Mouse (Mus musculus): ENCODE measurements around the gene Taf15.

Taf15 gene

DNA sequence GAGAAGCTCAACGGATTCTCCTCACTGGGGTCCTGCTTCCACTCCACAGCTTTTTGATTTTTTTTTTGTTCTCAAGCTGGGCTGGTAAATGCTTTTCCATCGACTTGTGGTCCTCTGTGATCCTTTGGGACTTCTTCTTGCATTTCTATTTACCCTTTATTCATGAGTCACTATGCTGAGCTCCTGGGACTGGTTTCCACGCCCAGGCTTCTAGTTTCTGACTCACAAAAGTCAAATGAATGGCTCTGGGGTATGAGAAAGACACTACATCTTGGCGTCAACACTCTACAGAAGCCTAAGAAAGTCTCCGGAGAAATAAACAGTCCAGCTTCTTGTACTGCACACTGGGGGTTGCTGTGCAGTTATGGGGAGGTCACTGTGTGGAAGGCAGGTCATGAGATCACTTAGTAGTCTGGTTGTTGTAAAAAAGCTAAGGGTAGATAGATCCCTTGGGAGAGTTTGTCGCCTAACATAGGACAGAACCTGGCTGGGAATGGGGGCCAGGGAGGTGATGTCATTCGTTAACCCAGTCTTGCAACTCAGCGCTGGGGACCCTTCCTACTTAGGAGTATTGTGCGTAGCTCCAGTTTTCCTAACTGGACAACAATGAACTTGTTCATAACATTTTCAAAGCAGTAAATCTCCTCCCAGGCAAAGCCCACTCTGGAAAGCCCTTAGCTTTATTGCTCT, 14.8 kb upstream of the Taf15 start:
- DNase-seq, result no peak

DNA sequence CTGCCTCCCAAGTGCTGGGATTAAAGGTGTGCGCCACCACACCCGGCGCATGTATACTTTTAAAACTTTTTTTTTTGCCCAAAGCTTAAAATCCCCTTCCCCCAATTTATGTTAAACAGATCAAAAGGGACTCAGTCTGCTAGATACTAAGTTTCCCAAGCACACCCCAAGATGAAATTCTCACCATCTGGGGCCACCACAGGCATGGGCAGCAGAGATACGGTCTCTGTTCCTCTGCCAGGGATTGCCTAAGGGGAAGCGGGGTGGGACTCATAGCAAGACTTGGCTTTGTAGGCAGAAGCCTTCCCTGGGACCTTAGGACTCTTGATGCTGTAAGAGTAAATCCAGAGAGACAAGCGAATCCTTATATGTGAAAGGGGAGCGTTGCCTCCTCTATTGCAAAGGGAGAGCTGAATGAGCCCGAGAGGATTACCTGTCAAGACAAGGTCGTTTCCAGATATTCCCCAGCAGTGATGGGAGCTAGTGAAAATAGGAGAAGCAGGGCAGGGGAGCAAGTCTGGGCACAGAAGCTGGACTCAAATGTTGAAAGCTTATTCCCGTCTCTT, 11.3 kb upstream of the Taf15 start:
- peak; percentile 42 to 61 for DNase-seq

DNA sequence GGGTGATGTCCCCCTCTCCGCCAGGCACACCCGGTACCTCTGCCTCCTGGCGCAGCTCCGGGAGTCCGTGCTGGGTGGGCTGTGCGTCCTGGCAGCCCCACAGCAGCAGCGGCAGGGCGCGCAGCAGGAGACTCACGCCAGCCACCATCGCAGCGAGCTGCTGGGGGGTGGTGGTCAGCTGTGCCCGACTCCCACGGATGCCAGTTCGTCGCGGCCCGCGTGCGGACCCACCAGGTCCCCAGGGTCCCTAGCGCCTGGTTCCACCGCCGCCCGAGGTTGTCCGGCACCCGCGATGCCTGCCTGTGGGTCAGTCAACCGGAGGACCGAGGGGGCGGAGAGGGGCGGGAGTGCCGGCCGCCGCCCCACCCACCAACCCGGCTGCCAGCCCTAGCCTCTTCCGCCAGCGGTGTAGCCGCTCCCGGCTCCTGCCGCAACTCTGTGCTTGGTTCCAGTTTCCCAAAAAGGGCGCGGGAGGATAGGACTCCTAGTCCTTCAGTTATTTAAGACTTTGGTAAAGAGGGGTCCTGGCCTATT, 10.1 kb upstream of the Taf15 start, which contains the start of gene Mmp28:
TSS of gene Mmp28 (minus strand) at position 361 of the 534 bp plus-strand sequence.
- peak; percentile 67 to 69 for DNase-seq

DNA sequence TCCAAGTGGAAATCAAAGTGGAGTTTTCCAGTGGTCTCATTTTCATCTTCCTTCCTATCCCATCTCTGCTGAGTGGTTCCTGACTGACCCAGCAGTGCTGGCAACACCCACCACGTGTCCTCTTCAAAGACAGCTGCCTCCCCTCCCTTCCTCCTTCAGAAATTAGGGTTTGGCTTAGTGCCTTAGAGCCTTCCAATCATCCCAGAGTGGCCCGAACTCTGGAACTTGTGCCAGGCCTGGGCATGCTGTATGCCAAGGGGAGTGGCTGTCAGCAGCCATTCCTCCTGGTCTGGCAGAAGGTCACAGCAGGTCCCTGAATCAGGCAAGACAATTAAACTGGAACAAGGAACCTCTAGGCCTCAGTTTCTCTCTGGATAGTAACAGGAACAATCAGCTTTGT, 6.9 kb upstream of the Taf15 start:
- DNase-seq, result peak; percentile 95 to 97

DNA sequence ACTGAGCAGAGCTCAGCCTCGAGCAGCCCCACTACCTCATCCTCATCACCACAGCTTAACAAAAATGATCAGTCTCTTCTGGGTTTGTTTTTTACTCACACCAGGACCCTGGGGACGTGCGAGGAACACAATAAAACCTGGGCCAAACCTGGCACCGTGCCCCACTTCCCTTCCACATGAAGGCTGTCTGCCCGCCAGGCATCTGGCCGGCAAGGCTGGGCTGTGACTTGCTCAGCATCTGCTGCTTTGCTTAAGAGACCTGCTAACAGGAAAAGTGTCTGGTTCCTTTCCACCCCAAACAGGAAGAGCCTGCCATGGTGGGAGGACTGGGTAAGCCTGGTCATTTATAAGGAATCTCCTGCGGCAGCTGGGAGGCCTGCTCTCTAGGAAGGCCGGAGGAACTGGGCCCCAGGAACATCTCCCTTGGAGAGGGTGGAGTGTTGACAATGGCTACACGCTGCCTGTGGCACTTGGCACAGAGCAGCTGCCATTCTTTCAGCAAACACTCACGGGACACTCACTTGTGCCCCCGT, 5.7 kb upstream of the Taf15 start:
- DNase-seq, result peak; percentile 78 to 88

DNA sequence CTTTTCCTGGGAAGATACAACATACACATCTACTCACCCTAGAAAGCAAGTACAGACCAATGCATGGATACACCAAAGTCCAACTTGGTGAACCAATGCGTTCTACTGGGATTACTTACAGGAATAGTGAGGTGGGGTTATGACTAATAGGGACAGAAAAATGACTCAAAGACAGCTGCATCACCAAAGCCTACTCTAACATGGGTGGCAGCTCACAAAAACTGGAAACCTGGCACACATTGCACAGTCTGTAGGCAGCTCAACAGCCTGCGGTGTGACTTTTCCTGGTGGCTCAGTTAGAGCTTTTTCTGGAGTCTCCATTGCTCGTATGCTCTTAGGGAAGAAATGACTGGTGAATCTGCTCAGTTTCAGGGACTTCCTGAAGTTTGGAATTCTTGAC, 4.1 kb upstream of the Taf15 start:
- DNase-seq, result no peak

DNA sequence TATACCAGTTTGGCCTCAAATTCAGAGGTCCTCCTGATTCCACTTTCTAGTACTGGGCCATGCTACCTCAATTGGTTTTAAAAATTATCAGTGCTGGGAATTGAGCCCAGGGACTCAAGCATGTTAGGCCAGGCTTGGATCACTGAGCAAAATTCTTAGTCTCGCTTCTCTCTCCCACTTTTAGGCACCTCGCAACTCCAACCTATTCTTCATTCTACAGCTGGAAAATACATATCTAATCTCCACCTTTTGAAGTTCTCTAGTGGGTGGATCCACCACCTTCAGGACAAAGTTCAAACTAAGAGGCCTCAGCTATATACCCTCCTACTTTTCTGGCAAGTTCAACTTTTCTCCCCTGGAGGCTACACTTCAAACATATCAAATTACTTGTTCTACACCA, 1.1 kb upstream of the Taf15 start:
- DNase-seq, result no peak

DNA sequence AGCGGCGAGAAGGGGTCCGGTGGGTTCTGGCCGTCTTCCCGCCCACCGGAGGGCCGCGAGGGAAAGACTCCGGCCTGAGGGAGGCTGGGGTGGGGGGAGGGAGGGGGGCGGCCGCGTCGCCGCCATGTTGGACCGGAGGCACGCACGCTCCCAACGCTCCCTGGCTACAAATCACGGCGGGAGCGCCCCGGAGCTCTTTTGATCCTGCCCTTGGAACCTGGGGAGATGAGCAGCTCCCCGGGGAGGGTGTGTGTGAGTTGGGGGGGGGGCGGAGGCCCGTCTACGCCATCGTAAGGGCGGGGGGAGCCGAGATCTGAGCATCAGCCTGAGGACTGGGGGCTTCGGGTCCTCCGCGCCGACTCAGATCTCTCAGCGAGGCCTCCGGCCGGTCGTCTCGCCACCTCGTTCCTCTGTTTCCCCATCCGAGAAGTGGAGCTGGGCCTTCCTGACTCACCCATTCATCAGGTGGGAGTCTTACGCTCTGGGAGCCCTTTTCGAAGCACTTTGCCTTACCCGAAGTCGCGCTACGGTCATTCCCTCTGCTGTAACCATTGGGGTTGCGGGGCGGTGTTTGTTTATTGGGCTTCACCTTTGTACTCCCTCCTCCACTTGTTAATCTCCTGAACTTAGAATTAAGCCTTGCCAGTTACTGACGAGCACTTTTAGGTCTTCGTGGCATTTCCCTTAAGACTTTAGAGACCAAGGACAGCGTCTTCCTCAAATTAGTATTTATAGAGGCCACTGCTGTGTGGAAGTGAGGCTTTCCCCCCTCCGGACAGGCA, 540 bp downstream of the Taf15 start:
- DNase-seq, result no peak

DNA sequence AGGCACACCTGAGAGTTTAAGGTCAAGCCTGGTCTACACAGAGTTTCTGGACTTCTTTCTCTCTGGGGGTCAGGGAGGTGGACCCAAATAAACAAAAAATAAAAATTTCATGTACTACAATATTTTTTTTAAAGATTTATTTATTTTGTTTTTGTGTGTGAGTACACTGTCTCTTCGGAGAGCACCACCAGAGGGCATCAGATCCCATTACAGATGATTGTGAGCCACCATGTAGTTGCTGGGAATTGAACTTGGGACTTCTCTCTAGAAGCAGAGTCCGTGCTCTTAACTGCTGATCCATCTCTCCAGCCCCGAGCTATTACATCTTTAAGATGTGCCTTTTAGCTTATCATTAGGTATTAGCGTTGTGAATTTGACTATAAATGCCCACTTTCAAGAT, 18.6 kb downstream of the Taf15 start:
- no peak for DNase-seq

DNA sequence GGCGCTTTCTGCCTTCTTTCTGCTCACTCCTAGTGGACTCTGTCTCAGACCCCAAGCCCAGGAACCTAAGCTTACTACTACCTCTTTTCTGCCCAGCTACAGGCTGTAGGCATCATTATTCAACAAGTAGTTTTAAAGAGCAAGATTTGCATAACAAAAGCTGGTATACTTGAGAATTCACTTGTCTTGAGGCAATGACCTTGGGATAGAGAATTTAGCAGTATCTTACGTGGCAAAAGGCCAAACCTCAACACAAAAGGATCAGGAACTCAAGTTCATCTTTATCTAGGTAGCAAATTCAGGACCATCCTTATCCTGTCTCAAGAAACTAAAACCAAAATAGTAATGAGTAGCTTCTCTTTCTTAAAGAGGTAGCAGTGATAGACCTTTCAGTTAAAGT, 22.7 kb downstream of the Taf15 start:
- DNase-seq, result no peak

DNA sequence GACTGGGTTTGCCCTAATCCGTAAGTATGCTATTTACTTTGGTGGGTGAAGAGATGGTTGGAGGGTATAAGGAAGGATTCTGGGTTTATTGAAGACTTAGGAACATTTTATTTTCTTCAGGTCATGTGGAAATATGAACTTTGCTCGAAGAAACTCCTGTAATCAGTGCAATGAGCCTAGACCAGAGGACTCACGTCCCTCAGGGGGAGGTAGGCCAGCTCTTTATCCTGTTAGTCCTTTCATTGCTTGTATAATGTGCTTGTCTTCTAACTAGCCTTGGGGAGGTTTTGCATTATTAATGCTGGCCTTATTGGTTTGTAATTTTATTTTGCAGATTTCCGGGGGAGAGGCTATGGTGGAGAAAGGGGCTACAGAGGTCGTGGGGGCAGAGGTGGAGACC, 31.4 kb downstream of the Taf15 start:
- DNase-seq, result no peak

DNA sequence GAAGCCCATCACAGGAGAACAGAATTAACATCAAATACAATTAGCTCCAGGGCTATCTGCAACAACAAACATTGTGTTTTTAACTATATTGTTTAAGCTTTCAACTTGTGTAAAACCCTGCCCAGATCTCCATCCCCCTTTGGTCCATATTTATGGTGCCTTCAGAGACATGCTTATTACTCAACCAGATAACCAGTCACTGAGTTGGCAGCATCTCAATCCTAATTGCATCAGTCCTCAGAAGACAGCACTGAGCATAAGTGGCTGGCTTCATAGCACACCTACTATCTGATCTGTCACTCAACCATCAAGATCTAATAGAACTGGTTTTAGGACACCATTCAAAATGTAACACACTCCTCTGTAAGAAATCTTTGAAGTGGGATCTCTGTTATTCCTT, 36.6 kb downstream of the Taf15 start:
- no peak for DNase-seq

DNA sequence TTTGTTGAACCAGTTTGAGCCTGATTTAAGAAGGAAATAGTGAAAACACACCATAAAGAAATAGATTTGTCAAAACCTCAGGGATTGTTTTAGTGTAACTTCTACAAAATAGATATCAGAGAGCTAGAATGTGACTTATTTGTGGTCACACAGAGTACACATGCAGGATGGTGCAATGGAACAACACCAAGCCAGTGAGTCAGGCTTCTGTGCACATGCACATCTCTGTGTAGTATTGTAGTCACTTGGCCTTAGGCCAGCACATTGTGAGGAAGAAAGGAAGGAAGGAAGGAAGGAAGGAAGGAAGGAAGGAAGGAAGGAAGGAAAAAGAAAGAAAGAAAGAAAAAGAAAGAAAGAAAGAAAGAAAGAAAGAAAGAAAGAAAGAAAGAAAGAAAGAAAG, 44.3 kb downstream of the Taf15 start:
- DNase-seq, result no peak

DNA sequence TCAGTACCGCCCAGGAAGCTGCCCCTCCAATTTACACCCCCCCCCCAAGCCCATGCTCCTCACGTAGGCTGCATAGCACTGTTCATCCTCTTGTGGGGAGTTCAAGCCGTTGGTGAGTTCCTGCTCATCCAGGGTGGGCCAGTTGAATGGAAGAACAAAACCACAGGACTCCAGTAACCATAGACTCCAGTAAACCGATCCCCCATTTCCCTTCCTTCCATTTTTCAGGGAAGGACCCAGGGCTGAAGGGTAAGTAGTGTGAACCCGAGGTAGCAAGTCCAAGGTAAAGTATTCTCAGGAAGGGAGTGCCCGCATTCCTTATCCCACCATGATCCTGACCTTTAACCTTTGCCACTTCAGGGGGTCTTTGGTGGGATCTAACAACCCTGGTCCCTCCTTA, 45.5 kb downstream of the Taf15 start:
- no peak for DNase-seq

DNA sequence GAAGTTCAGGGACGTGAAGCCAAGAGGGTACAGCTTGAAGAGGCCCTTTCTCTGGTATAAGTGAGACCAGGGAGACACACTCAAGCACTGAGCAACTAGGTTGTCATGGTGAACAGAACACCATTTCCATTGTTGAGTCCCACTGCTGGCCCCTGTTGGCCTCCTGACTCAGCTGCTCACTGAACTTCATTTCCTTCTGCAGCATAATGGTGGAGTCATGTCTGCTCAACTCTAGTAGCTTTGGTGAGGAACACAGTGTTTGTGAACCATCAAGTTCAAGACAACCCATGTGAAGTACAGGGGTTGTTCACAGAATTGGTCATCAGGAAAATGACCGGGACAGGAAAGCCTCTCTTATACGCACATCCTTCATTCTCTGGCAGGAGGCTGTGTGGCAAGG, 49.2 kb downstream of the Taf15 start, which contains the start of gene Heatr9:
TSS of gene Heatr9 (minus strand) at position 101 of the 400 bp plus-strand sequence.
- no peak for DNase-seq

DNA sequence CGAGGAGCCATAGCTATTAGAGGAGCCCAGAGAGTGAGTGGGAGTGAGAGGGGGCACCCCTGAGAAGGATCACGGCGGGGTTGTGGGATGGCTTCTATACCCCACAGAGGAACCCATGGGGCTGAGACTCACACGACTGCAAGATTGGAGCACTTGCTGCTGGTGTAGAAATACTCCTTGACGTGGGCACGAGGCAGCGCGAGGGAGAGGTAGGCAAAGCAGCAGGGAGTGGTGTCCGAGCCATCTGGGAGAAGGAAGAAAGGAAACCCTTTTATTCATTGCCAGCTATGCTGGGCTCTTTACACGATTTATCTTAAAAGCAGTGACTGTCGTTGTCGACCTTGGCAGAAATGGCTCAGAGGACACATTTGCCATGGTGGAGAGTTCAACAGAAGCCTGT, 56.1 kb downstream of the Taf15 start:
- DNase-seq, result peak in 1 of 2 experiments; percentile 7

DNA sequence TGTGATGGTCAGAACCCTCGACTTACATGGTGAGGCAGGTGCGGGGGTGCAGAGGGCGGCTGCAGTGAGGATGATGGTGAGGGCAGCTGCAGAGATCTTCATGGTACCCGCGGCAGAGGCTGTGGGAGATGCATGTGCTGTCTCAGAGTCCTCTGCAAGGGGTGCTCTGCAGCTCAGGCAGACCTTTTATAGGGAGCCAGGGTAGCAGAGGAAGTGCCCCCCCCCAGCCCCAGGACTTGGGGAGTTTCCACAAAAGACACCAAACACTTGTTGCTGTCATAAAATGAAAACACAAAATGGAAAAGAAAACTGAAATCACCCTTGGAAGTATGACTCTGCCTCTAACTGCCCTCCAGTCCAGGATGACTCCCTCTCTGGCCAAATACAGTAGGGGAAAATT, 57.5 kb downstream of the Taf15 start, which contains the start of gene Ccl5:
TSS of gene Ccl5 (minus strand) at position 159 of the 400 bp plus-strand sequence.
- DNase-seq, result no peak

DNA sequence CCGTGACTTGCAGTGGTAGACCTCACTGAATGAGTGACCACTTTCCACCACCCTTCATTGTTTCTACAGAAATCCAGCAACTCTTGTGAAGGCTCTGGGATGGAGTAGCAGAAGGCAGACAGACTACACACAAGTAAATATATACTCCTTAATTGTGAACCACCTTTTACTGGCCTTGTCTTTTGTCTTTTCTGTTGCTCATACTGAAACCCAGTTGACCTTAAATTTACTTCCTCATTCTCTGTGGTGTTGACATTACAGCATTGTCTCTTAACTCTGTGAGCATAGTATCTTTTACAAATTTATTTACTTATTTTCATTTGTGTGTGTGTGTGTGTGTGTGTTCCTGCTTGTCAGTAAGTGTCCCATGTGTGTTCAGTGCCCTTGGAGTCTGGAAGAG, 60.3 kb downstream of the Taf15 start:
- no peak for DNase-seq

DNA sequence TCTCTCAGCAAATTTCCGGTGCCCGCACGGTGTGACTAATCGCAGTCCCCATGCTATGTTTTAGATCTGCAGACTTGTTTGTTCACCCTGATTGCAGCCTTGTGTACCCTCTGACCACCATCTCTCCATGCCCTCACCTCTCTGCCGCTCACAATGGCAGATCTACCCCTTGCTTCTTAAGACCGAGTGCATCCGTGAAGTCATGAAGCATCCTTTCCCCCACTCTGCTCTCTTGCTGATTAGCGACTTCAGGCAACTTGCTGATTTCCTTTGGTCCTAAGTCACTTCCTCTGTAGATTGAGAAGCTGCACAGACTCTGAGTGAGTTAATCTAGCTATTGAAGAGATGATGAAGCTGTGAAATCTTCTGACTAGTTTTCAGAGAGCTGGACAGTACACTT, 61.3 kb downstream of the Taf15 start:
- DNase-seq, result no peak

DNA sequence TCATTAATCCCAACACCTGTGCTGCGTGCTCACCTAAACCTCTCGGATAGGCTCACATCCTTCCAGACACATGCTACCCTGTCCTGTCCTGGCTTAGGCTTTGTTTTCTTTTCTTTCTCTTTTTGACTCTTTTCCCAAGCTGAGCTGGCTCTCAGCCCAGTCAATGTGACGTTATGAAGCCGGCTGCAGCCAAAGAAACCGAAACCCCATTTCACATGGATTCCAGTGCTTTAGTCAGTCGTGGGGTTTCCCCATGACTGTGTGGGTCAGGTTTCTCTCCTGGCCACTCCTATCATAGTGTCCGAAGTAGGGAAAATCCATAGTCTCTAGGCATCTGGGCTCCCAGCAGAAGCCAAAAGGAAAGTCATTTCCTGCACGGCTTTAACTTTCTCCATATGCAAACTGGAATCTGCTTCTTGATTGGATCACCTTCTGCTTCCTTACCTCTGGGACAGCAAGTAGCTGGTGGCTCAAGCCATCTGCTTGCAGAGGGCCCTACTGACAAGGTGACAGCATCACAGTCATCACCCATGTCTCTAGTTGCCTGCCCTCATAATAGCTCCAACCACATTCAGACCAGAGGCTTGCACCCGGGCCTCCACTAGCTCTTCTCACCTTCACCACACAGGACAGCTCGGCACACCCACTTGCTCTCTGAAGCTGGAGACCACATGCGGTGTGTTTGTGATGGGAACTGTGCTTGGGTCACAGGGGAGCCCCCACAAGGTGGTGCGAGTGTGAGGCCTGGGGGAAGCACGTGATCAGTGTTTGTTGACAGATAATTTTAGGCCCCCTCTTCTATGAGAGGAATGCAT, 61.9 kb downstream of the Taf15 start:
- peak; percentile 56 to 73 for DNase-seq

DNA sequence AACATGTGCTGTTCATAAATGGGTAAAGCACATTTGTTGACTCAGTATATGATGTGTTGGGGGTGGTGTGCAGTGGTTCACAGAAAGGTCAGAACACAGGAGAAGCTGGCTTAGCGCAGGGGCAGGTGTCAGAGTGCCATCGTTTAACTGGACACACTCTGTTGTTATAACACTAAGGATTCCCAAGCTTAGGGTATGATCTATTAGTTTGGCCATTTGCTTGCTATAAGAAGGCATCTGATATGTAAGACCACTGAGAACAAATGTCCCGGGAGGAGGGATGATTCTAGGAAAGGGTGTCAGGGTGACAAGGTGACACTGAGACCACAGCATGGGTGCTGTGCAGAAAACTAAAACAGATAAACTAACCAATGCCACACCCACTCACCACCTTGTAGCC, 63.9 kb downstream of the Taf15 start:
- DNase-seq, result no peak

DNA sequence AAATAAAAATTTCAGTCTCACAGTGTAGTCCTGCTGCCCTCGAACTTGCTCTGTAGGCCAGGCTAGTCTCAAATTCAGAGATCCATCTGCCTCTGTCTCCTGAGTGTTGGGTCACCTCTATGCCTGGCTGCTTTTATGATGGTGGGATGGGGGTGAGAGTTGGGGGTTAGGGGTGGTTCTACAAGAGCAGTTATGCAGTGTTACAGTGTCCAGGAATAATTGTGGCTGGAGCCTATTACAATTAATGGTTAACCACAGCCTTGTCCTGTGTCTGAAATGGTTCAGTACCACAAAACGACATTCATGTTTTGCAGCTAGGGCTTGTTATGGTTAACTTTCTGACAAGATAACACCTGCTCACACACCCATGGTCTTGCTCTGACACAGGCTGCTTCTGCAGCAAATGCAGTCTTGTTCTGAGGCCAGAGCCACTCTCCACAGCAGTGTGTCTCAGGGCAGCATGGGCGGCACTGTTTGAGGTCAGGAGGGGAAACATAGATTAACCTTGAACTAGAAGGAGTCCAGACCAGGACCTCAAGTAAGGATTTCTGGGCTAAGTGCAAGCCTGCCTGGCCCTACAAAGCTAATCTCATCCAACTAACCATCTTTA, 65.9 kb downstream of the Taf15 start:
- DNase-seq, result no peak

Measured in cerebellum, postnatal 14 days (tissue).